Mouse (Mus musculus): Measurements from ENCODE around the gene Gm44973. TPM values are rescaled to one million over a fixed set of nuclear protein-coding genes. Genes with fewer than 3 reads are reported as not detected.
"Not testable (repeated sequence)": the region's sequence is repeated elsewhere in the genome, so short reads cannot be mapped to it uniquely, and the experiment has no call there.

The Gm44973 gene
- polyA plus RNA-seq, 1 experiment from 2014 or later, result 3.6 TPM

GRCm38 (mm10) chr7:4993999-4994788 is 21.1 kb upstream of the Gm44973 start:
- Histone ChIP-seq H3K27me3 (replicated peaks; ENCODE audit: control insufficient read depth, insufficient read depth, low read length) (no peaks in the 10 kb centered on the region), H3K9ac (ENCODE audit: low read depth, low read length) (no peak overlapping the region), H3K27ac (ENCODE audit: low read length) (no peak overlapping the region), H3K4me3 (ENCODE audit: low read length) (no peak overlapping the region), H3K9me3 (ENCODE audit: control insufficient read depth, low read length) (peaks cover 10% of the 10 kb centered on the region), H3K36me3 (ENCODE audit: control insufficient read depth, insufficient read depth, low read length) (peaks cover 19% of the 10 kb centered on the region), H3K4me1 (ENCODE audit: control insufficient read depth, insufficient read depth, low read length) (peaks cover 12% of the 10 kb centered on the region), H3K4me2 (ENCODE audit: low read depth, low read length) (no peak overlapping the region; the same call in 1 of the 2 replicates)
- ATAC-seq, result no peak
- WGBS, result 61% methylated on average over 59 of the region's 59 CpGs

GRCm38 (mm10) chr7:4995268-4996002 is 19.9 kb upstream of the Gm44973 start:
- peak; percentile 0 for ATAC-seq
- Histone ChIP-seq H3K4me2 (ENCODE audit: low read depth, low read length) (peak overlapping the region; percentile 82), H3K36me3 (ENCODE audit: control insufficient read depth, insufficient read depth, low read length) (peaks cover 19% of the 10 kb centered on the region), H3K4me1 (ENCODE audit: control insufficient read depth, insufficient read depth, low read length) (peaks cover 12% of the 10 kb centered on the region), H3K27me3 (replicated peaks; ENCODE audit: control insufficient read depth, insufficient read depth, low read length) (no peaks in the 10 kb centered on the region), H3K9ac (ENCODE audit: low read depth, low read length) (peak overlapping the region; percentile 91), H3K27ac (ENCODE audit: low read length) (peak overlapping the region; percentile 64), H3K4me3 (ENCODE audit: low read length) (peak overlapping the region; percentile 68), H3K9me3 (ENCODE audit: control insufficient read depth, low read length) (peaks cover 10% of the 10 kb centered on the region)
- WGBS, result 7% methylated on average over 19 of the region's 19 CpGs

- 7% methylated on average over 14 of the region's 26 CpGs for WGBS
- Histone ChIP-seq H3K4me1 (ENCODE audit: control insufficient read depth, insufficient read depth, low read length) (peaks cover 12% of the 10 kb centered on the region), H3K27me3 (replicated peaks; ENCODE audit: control insufficient read depth, insufficient read depth, low read length) (no peaks in the 10 kb centered on the region), H3K27ac (ENCODE audit: low read length) (peak within 1 kb of the TSS; percentile 66), H3K9me3 (ENCODE audit: control insufficient read depth, low read length) (peaks cover 10% of the 10 kb centered on the region), H3K9ac (ENCODE audit: low read depth, low read length) (peak within 1 kb of the TSS; percentile 91), H3K4me2 (ENCODE audit: low read depth, low read length) (peak within 1 kb of the TSS; percentile 82), H3K4me3 (ENCODE audit: low read length) (peak within 1 kb of the TSS; percentile 68), H3K36me3 (ENCODE audit: control insufficient read depth, insufficient read depth, low read length) (peaks cover 19% of the 10 kb centered on the region)
- ATAC-seq, result peak; percentile 89
Observed at GRCm38 (mm10) chr7:4996003-4996895, 19.0 kb upstream of the Gm44973 start, which contains the start of gene Zfp579. Zfp579 (minus strand) TSS chr7:4996158.

GRCm38 (mm10) chr7:4996934-4997333 is 18.4 kb upstream of the Gm44973 start:
- peak overlapping the region; percentile 91; the same call in 1 of the 2 replicates for H3K9ac ChIP-seq (ENCODE audit: low read depth, low read length)
- no peak for ATAC-seq

GRCm38 (mm10) chr7:4999876-5000275 is 15.4 kb upstream of the Gm44973 start:
- no peak for ATAC-seq
- peaks cover 10% of the 10 kb centered on the region for H3K4me1 ChIP-seq (ENCODE audit: control insufficient read depth, insufficient read depth, low read length)
- H3K27ac ChIP-seq (ENCODE audit: low read length), result no peak overlapping the region
- 62% methylated on average over 2 of the region's 2 CpGs for WGBS
- no peak overlapping the region for H3K4me3 ChIP-seq (ENCODE audit: low read length)
- no peaks in the 10 kb centered on the region for H3K9me3 ChIP-seq (ENCODE audit: control insufficient read depth, low read length)
- no peak overlapping the region for H3K9ac ChIP-seq (ENCODE audit: low read depth, low read length)
- H3K4me2 ChIP-seq (ENCODE audit: low read depth, low read length), result no peak overlapping the region
- no peaks in the 10 kb centered on the region for H3K36me3 ChIP-seq (ENCODE audit: control insufficient read depth, insufficient read depth, low read length)
- no peaks in the 10 kb centered on the region for H3K27me3 ChIP-seq (replicated peaks; ENCODE audit: control insufficient read depth, insufficient read depth, low read length)

More at GRCm38 (mm10) chr7:4996934-4997333, 18.4 kb upstream of the Gm44973 start:
- peak overlapping the region; percentile 68; the same call in 1 of the 2 replicates for H3K4me3 ChIP-seq (ENCODE audit: low read length)
- H3K36me3 ChIP-seq (ENCODE audit: control insufficient read depth, insufficient read depth, low read length), result peaks cover 19% of the 10 kb centered on the region
- no peaks in the 10 kb centered on the region for H3K27me3 ChIP-seq (replicated peaks; ENCODE audit: control insufficient read depth, insufficient read depth, low read length)
- peak overlapping the region; percentile 82 for H3K4me2 ChIP-seq (ENCODE audit: low read depth, low read length)
- peaks cover 10% of the 10 kb centered on the region for H3K9me3 ChIP-seq (ENCODE audit: control insufficient read depth, low read length)
- H3K27ac ChIP-seq (ENCODE audit: low read length), result 0 out of 2 replicates have a peak overlapping the region, but pooled peaks have one; percentile 1
- 62% methylated on average over 7 of the region's 8 CpGs for WGBS
- H3K4me1 ChIP-seq (ENCODE audit: control insufficient read depth, insufficient read depth, low read length), result peaks cover 12% of the 10 kb centered on the region

- H3K36me3 ChIP-seq (ENCODE audit: control insufficient read depth, insufficient read depth, low read length); H3K27ac ChIP-seq (ENCODE audit: low read length); H3K27me3 ChIP-seq (replicated peaks; ENCODE audit: control insufficient read depth, insufficient read depth, low read length); ATAC-seq; H3K4me1 ChIP-seq (ENCODE audit: control insufficient read depth, insufficient read depth, low read length); H3K4me3 ChIP-seq (ENCODE audit: low read length); H3K9ac ChIP-seq (ENCODE audit: low read depth, low read length); H3K4me2 ChIP-seq (ENCODE audit: low read depth, low read length); H3K9me3 ChIP-seq (ENCODE audit: control insufficient read depth, low read length): not testable (repeated sequence)
- 67% methylated on average over 8 of the region's 8 CpGs for WGBS
Observed at GRCm38 (mm10) chr7:5002876-5003275, 12.4 kb upstream of the Gm44973 start.

GRCm38 (mm10) chr7:5008229-5008628 is 7.1 kb upstream of the Gm44973 start:
- ATAC-seq, result no peak
- Histone ChIP-seq H3K27me3 (replicated peaks; ENCODE audit: control insufficient read depth, insufficient read depth, low read length) (no peaks in the 10 kb centered on the region), H3K9me3 (ENCODE audit: control insufficient read depth, low read length) (0 out of 2 replicates have a peak, but pooled peaks cover 3% of the 10 kb centered on the region), H3K4me2 (ENCODE audit: low read depth, low read length) (no peak overlapping the region), H3K27ac (ENCODE audit: low read length) (no peak overlapping the region), H3K9ac (ENCODE audit: low read depth, low read length) (no peak overlapping the region), H3K36me3 (ENCODE audit: control insufficient read depth, insufficient read depth, low read length) (peaks cover 42% of the 10 kb centered on the region), H3K4me1 (ENCODE audit: control insufficient read depth, insufficient read depth, low read length) (no peaks in the 10 kb centered on the region), H3K4me3 (ENCODE audit: low read length) (no peak overlapping the region)
- WGBS, result 95% methylated on average over 26 of the region's 26 CpGs

GRCm38 (mm10) chr7:5012681-5013513 is 2.4 kb upstream of the Gm44973 start:
- WGBS, result 88% methylated on average over 27 of the region's 27 CpGs
- peak overlapping the region; percentile 51; the same call in 1 of the 2 replicates for H3K4me2 ChIP-seq (ENCODE audit: low read depth, low read length)

More at GRCm38 (mm10) chr7:5012681-5013513, 2.4 kb upstream of the Gm44973 start:
- Histone ChIP-seq H3K9ac (ENCODE audit: low read depth, low read length) (no peak overlapping the region), H3K27ac (ENCODE audit: low read length) (no peak overlapping the region), H3K9me3 (ENCODE audit: control insufficient read depth, low read length) (peaks cover 5% of the 10 kb centered on the region; the same call in 1 of the 2 replicates), H3K4me1 (ENCODE audit: control insufficient read depth, insufficient read depth, low read length) (peaks cover 3% of the 10 kb centered on the region; the same call in 1 of the 2 replicates), H3K27me3 (replicated peaks; ENCODE audit: control insufficient read depth, insufficient read depth, low read length) (no peaks in the 10 kb centered on the region), H3K36me3 (ENCODE audit: control insufficient read depth, insufficient read depth, low read length) (peaks cover 45% of the 10 kb centered on the region), H3K4me3 (ENCODE audit: low read length) (no peak overlapping the region)
- ATAC-seq, result no peak

All from intestine, embryonic 16.5 days (tissue).